Mouse (Mus musculus): ENCODE results near the gene Eif2b1. TPM values are rescaled to one million over a fixed set of nuclear protein-coding genes. Genes with fewer than 3 reads are reported as not detected.

Gene Eif2b1
- total and polyA plus RNA-seq, 3 experiments, result 18.4 to 27.6 (median 23.5) TPM

DNA sequence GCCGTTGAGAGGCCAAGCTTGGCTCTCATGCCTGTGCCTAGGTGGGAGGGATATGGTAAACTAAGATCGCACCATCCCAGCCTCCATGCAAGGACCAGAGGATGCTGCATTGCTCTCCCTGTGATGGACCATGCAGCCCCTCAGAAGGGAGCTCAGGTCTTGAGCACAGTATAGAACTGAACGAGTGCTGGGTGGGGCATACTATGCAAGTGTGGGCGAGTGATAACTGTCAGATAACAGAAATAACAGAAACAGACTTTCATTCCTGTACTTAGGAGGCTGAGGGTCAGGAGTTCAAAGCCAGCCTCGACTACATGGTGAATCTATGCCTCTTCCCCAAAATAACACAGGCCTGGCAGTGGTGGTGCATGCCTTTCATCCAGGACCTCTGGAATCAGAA is 43.9 kb downstream of the Eif2b1 start:
- H3K27ac ChIP-seq, result no peak overlapping the region
- no peaks in the 10 kb centered on the region for H3K27me3 ChIP-seq (ENCODE audit: control insufficient read depth, insufficient read depth, low read length)
- intact Hi-C loops (cut with DNase I), result no loop called here
- no peak overlapping the region for H3K9ac ChIP-seq (ENCODE audit: low read depth, low read length)
- peaks cover 2% of the 10 kb centered on the region; the same call in 1 of the 2 replicates for H3K4me1 ChIP-seq (ENCODE audit: control insufficient read depth, insufficient read depth, low read length)
- no peak overlapping the region for H3K4me3 ChIP-seq
- TF ChIP-seq EP300 (IDR thresholded peaks at IDR 0.05; ENCODE audit: insufficient read depth, low read depth, low read length) (no peak), CTCF (IDR thresholded peaks at IDR 0.05) (no peak), POLR2A (IDR thresholded peaks at IDR 0.05; ENCODE audit: insufficient read depth, low read depth, low read length) (no peak)
- 47% methylated on average over 5 of the region's 5 CpGs for WGBS
- DNase-seq, result no peak
- H3K79me2 ChIP-seq (replicated peaks; ENCODE audit: control insufficient read depth, insufficient read depth, low read length), result no peaks in the 10 kb centered on the region
- no peaks in the 10 kb centered on the region for H3K36me3 ChIP-seq (ENCODE audit: control insufficient read depth, insufficient read depth, low read length)

DNA sequence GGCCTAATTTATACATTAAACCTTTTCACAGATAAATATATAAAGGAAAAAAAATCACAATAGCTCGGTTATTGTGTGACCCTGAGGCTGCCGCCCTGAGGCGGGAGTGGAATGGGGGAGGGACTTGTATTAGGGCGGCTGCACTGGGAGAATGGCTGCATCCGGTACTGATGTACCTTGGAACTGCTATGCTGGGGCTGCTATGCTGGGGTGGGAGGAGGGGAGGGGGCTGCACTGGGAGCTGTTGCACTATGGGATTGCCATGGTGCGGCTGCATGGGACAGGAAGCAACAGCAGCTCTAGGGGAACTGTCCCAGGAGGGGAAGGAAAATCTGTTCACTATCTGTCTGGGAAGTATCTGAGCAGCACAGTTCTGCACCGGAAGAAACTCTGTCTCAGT is 46.5 kb downstream of the Eif2b1 start:
- no peak overlapping the region for H3K4me3 ChIP-seq
- H3K27ac ChIP-seq, result peak overlapping the region; percentile 96
- peaks cover 2% of the 10 kb centered on the region for H3K4me1 ChIP-seq (ENCODE audit: control insufficient read depth, insufficient read depth, low read length)
- no peaks in the 10 kb centered on the region for H3K79me2 ChIP-seq (replicated peaks; ENCODE audit: control insufficient read depth, insufficient read depth, low read length)
- no peak overlapping the region for H3K9ac ChIP-seq (ENCODE audit: low read depth, low read length)
- H3K36me3 ChIP-seq (ENCODE audit: control insufficient read depth, insufficient read depth, low read length), result no peaks in the 10 kb centered on the region
- no peak for TF ChIP-seq POLR2A (IDR thresholded peaks at IDR 0.05; ENCODE audit: insufficient read depth, low read depth, low read length)
- TF ChIP-seq EP300 (IDR thresholded peaks at IDR 0.05; ENCODE audit: insufficient read depth, low read depth, low read length), result no peak
- TF ChIP-seq CTCF (IDR thresholded peaks at IDR 0.05), result no peak
- intact Hi-C loops (cut with DNase I), result no loop called here
- DNase-seq, result no peak
- no peaks in the 10 kb centered on the region for H3K27me3 ChIP-seq (ENCODE audit: control insufficient read depth, insufficient read depth, low read length)
- 24% methylated on average over 7 of the region's 7 CpGs for WGBS

DNA sequence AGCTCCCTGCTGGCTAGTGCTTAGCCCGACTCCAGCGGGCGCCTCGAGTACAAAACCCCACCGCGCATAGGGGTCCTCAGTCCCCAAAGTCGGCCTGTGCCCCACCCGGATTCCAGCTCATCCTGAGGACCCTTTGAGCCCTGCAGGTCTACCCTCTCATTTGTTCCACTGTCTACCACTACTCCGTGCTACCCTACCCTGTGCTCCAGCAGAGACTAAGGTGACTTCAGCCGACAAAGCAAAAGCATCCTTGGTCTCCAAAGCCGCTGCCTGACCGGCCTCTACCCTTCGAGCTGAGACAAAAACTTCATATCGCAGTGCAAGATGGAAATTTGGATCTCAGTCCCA is 47.4 kb downstream of the Eif2b1 start:
- Histone ChIP-seq H3K27ac (peak overlapping the region; percentile 96), H3K27me3 (ENCODE audit: control insufficient read depth, insufficient read depth, low read length) (no peaks in the 10 kb centered on the region), H3K4me3 (peak overlapping the region; percentile 89), H3K79me2 (replicated peaks; ENCODE audit: control insufficient read depth, insufficient read depth, low read length) (no peaks in the 10 kb centered on the region), H3K9ac (ENCODE audit: low read depth, low read length) (peak overlapping the region; percentile 92), H3K4me1 (ENCODE audit: control insufficient read depth, insufficient read depth, low read length) (no peaks in the 10 kb centered on the region; the same call in none of the 2 replicates), H3K36me3 (ENCODE audit: control insufficient read depth, insufficient read depth, low read length) (peaks cover 4% of the 10 kb centered on the region; the same call in 1 of the 2 replicates)
- DNase-seq, result no peak
- WGBS, result 12% methylated on average over 14 of the region's 14 CpGs
- TF ChIP-seq POLR2A (IDR thresholded peaks at IDR 0.05; ENCODE audit: insufficient read depth, low read depth, low read length) (no peak), CTCF (IDR thresholded peaks at IDR 0.05) (no peak), EP300 (IDR thresholded peaks at IDR 0.05; ENCODE audit: insufficient read depth, low read depth, low read length) (no peak)
- intact Hi-C loops (cut with DNase I), result no loop called here

DNA sequence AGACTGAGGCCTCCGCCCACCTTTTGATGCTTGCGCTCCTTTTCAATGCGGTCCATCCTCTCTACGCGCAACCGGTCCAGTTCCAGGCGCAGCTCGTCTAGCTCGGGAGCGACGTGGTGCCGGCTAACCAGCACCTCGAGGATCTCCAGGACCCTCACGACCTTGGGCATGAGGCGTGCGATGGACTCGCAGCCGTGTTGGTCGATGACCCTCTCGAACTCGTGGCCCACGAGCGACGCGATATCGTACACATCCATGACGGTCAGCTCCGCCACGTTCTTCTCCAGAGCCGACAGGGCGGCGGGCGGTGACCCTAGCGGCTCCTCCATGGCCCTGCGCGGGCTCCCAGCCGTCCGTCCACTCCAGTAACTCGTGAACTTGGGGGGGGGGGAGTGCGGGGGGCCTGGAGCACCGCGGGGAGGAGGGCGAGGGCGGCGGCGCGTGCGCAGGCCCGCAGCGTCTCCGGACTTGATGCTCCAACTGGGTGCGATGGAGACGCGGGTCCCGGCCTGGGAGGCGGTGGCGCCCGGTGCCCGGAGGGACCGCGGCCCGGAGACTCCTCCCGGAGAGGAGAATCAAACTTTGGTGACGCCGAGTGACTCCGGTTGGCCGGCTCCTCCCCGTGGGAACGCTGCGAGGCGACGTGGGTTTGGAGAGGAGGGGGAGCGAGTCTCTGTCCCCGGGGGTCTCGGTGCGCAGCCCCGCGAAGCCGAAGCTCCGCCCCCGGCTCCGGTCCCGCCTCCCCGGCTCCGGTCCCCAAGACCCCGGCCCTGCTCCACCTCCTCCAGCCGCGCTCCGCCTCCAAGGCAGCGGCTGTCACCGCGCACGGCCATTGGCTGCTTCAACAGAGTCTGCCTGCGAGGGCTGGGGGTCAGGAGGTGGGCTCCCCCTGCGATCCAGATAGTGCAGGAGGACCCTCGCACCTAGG is 48.0 kb downstream of the Eif2b1 start, which contains the start of gene Rilpl1:
Gene Rilpl1, minus strand, starts transcription at position 737 of the 928 bp plus-strand sequence.
- H3K27me3 ChIP-seq (ENCODE audit: control insufficient read depth, insufficient read depth, low read length), result no peaks in the 10 kb centered on the region
- H3K36me3 ChIP-seq (ENCODE audit: control insufficient read depth, insufficient read depth, low read length), result peaks cover 4% of the 10 kb centered on the region; the same call in 1 of the 2 replicates
- no peaks in the 10 kb centered on the region; the same call in none of the 2 replicates for H3K4me1 ChIP-seq (ENCODE audit: control insufficient read depth, insufficient read depth, low read length)
- peak; percentile 56 for TF ChIP-seq POLR2A (IDR thresholded peaks at IDR 0.05; ENCODE audit: insufficient read depth, low read depth, low read length)
- TF ChIP-seq EP300 (IDR thresholded peaks at IDR 0.05; ENCODE audit: insufficient read depth, low read depth, low read length), result no peak
- 0 out of 2 replicates have a peak, but pooled peaks have one; percentile 17 for TF ChIP-seq CTCF (IDR thresholded peaks at IDR 0.05)
- H3K4me3 ChIP-seq, result peak within 1 kb of the TSS; percentile 89
- peak within 1 kb of the TSS; percentile 92 for H3K9ac ChIP-seq (ENCODE audit: low read depth, low read length)
- under 1% methylated on average over 93 of the region's 96 CpGs for WGBS
- intact Hi-C loops (cut with DNase I), result no loop called here
- H3K27ac ChIP-seq, result peak within 1 kb of the TSS; percentile 96
- peaks cover 3% of the 10 kb centered on the region for H3K79me2 ChIP-seq (replicated peaks; ENCODE audit: control insufficient read depth, insufficient read depth, low read length)
- peak; percentile 91 to 92 for DNase-seq

DNA sequence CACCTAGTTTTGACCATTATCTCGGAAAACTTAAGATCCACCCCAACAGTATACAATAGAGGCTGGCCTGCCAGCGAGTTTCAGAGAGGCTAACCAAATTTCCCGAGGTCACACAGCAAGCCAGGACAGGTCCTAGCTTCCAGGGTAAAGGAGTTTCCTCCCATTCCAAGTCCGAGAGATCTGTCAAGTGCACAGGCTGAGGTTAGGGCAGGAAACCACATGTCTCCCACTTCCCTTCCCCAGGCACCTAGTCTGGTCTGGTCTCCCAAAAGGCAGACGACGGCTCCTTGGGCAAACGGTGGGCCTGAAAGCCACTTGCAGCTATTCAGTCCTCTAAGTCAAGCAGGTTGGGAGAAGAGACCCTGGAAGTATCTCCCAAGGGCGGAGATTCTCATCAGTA is 49.2 kb downstream of the Eif2b1 start:
- Histone ChIP-seq H3K79me2 (replicated peaks; ENCODE audit: control insufficient read depth, insufficient read depth, low read length) (peaks cover 3% of the 10 kb centered on the region), H3K27me3 (ENCODE audit: control insufficient read depth, insufficient read depth, low read length) (no peaks in the 10 kb centered on the region), H3K4me1 (ENCODE audit: control insufficient read depth, insufficient read depth, low read length) (no peaks in the 10 kb centered on the region; the same call in none of the 2 replicates), H3K27ac (peak overlapping the region; percentile 96), H3K4me3 (peak overlapping the region; percentile 89), H3K36me3 (ENCODE audit: control insufficient read depth, insufficient read depth, low read length) (peaks cover 4% of the 10 kb centered on the region; the same call in 1 of the 2 replicates), H3K9ac (ENCODE audit: low read depth, low read length) (peak overlapping the region; percentile 92)
- intact Hi-C loops (cut with DNase I), result loop anchor here (2.0 kb wide), 2 partner anchors 19 to 31 kb away; no protein-coding TSS in a partner anchor
- WGBS, result 15% methylated on average over 8 of the region's 8 CpGs
- DNase-seq, result peak; percentile 44 to 63
- no peak for TF ChIP-seq EP300 (IDR thresholded peaks at IDR 0.05; ENCODE audit: insufficient read depth, low read depth, low read length)

Data from heart, adult 2 months (tissue).